Mouse (Mus musculus): ENCODE measurements around the gene Fpr3. TPM values are rescaled to one million over a fixed set of nuclear protein-coding genes. Genes with fewer than 3 reads are reported as not detected.
A peak's percentile ranks its signal among the peaks of the same experiment; 100 is the strongest.
"Not testable (repeated sequence)": the region's sequence is repeated elsewhere in the genome, so short reads cannot be mapped to it uniquely, and the experiment has no call there.

Gene Fpr3
- polyA plus RNA-seq, 1 experiment, result not detected

DNA sequence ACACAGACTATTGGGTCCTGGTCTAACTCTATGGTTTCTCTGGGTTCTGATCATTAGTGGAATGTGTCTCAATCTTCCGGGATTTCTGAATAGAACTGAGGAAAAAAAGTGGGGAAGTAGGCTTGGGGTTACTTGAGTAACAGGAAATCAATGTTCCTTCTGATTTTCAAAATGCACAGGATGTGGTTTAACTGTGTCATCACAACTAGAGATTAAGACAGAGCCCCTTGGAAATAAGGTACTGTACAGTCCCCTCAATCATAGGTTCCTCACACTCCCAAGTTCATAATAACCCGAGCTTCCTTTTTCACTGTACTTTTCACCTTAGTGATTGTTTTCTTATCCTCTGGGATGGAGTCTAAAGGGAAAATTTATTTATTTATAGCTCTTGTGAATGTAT lies 16.0 kb upstream of the Fpr3 start:
- TF ChIP-seq POLR2A (IDR thresholded peaks at IDR 0.05; ENCODE audit: borderline replicate concordance, extremely low read depth, low read depth, low read length), result no peak
- no peak for TF ChIP-seq CTCF (IDR thresholded peaks at IDR 0.05; ENCODE audit: insufficient read depth, low read length)
- H3K4me3 ChIP-seq (replicated peaks; ENCODE audit: extremely low read depth, low read depth, low read length), result no peak overlapping the region
- WGBS, result 60% methylated on average over 2 of the region's 2 CpGs
- DNase-seq, result no peak
- peaks cover 2% of the 10 kb centered on the region; the same call in 1 of the 2 replicates for H3K4me1 ChIP-seq (ENCODE audit: control insufficient read depth, insufficient read depth, low read length)

DNA sequence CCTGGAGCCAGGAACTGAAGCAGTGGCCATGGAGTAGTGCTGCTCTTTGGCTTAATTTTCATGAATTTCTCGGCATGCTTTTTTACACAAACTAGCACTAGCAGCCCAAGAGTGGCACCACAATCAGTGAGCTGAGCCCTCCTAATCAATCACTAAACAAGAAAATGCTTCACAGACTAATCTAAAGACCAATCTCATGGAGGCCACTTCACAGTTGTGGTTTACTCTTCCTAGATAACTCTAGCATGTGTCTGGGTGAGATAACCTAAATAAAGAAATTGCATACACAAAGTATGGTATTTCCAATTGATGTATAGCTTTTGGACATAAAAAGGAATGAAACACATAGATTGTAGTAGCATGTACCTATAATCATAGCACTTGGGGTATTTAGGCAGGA lies 8.3 kb upstream of the Fpr3 start:
- 67% methylated on average over 1 of the region's 1 CpGs for WGBS
- no peaks in the 10 kb centered on the region for H3K4me1 ChIP-seq (ENCODE audit: control insufficient read depth, insufficient read depth, low read length)
- no peak for DNase-seq
- TF ChIP-seq CTCF (IDR thresholded peaks at IDR 0.05; ENCODE audit: insufficient read depth, low read length), result no peak
- TF ChIP-seq POLR2A (IDR thresholded peaks at IDR 0.05; ENCODE audit: borderline replicate concordance, extremely low read depth, low read depth, low read length), result no peak
- no peak overlapping the region for H3K4me3 ChIP-seq (replicated peaks; ENCODE audit: extremely low read depth, low read depth, low read length)

DNA sequence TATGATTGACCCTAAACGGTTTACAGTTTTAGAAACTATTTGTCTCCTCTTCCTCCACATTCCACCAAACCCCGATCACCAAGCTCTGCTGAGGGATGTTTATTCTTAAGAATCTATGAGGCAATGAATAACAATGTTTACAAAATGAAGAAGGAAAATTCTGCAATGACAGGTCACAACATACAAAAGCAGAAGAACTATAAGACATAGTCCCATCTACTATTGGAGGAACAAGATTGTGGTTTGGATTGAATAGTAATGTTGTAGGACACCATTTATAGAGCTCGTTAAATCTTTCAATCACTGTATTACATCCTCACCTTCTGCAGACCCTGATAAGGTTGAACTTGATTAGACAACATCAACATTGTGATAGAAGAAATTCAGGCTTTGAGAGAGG lies 5.0 kb upstream of the Fpr3 start:
- no peak for DNase-seq
- Histone ChIP-seq H3K4me3 (replicated peaks; ENCODE audit: extremely low read depth, low read depth, low read length) (no peak overlapping the region), H3K4me1 (ENCODE audit: control insufficient read depth, insufficient read depth, low read length) (no peaks in the 10 kb centered on the region)
- TF ChIP-seq POLR2A (IDR thresholded peaks at IDR 0.05; ENCODE audit: borderline replicate concordance, extremely low read depth, low read depth, low read length) (no peak), CTCF (IDR thresholded peaks at IDR 0.05; ENCODE audit: insufficient read depth, low read length) (no peak)
- WGBS, result 66% methylated on average over 3 of the region's 3 CpGs

GRCm38 (mm10) chr17:17883840-17884239 lies 3.8 kb upstream of the Fpr3 start, which contains the start of gene Fpr1:
Gene Fpr1, minus strand, starts transcription at chr17:17883940.
- 55% methylated on average over 1 of the region's 1 CpGs for WGBS
- Histone ChIP-seq H3K4me3 (replicated peaks; ENCODE audit: extremely low read depth, low read depth, low read length) (no peak within 1 kb of the TSS), H3K4me1 (ENCODE audit: control insufficient read depth, insufficient read depth, low read length) (no peaks in the 10 kb centered on the region)
- TF ChIP-seq CTCF (IDR thresholded peaks at IDR 0.05; ENCODE audit: insufficient read depth, low read length) (no peak), POLR2A (IDR thresholded peaks at IDR 0.05; ENCODE audit: borderline replicate concordance, extremely low read depth, low read depth, low read length) (no peak)
- DNase-seq, result no peak

DNA sequence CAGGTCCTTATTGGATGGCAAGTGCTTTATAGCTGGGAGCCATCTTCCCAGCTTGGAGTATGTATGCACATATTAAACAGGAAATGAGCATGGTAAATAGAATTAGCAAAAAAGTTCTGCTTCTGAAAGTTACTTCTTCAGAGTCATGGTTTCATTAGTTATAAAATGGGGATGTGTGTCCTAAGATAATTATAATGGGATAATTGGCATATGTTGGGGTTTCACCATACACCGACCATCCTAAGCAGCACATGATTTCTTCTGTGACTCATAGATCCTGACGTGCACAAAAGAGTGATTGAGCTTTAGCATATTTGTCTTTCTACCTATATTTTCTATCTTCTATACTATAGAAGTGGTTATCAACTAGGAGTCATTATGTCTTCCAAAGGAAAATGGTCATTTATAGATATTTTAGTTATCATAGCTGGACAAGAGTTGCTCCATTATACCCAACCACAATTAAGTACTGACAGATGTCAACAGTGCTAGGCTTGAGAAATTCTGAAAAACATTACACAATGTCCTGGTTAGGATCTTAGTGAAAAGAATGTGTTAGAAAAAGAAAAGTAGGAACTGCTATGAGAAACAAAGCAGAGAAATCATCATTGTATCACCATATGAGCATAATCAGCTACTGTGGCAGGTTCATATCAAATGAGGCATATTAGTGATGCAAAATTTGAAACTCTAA lies 2.2 kb downstream of the Fpr3 start:
- no peak for DNase-seq
- TF ChIP-seq POLR2A (IDR thresholded peaks at IDR 0.05; ENCODE audit: borderline replicate concordance, extremely low read depth, low read depth, low read length), result no peak
- TF ChIP-seq CTCF (IDR thresholded peaks at IDR 0.05; ENCODE audit: insufficient read depth, low read length), result no peak
- Histone ChIP-seq H3K4me3 (replicated peaks; ENCODE audit: extremely low read depth, low read depth, low read length) (no peak overlapping the region), H3K4me1 (ENCODE audit: control insufficient read depth, insufficient read depth, low read length) (no peaks in the 10 kb centered on the region)
- 76% methylated on average over 2 of the region's 2 CpGs for WGBS

- TF ChIP-seq POLR2A (IDR thresholded peaks at IDR 0.05; ENCODE audit: borderline replicate concordance, extremely low read depth, low read depth, low read length) (no peak), CTCF (IDR thresholded peaks at IDR 0.05; ENCODE audit: insufficient read depth, low read length) (no peak; the same call in 1 of the 2 replicates)
- 2% methylated on average over 4 of the region's 4 CpGs for WGBS
- no peak for DNase-seq
Observed at GRCm38 (mm10) chr17:17896039-17896438, 8.4 kb downstream of the Fpr3 start.

DNA sequence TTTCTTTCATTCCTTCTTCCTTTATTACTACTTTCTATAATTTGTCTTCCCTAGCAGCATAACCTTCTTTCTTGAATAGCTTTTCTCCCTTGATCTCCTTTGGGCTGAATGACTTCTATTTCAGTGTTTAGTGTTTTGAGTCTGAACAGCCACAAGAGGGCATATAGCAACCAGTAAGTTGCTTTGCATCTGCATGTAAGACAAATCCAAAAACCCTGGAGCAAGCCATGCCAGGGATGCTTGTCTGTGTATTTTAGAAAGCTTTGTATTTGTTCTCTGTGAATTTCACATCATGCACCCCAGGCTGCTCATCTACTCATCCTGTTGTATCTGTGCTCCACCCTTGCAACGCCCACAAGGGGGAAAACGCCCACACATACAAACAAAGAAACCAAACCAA lies 11.6 kb downstream of the Fpr3 start:
- DNase-seq, result no peak
- no peak for TF ChIP-seq CTCF (IDR thresholded peaks at IDR 0.05; ENCODE audit: insufficient read depth, low read length)
- no peak for TF ChIP-seq POLR2A (IDR thresholded peaks at IDR 0.05; ENCODE audit: borderline replicate concordance, extremely low read depth, low read depth, low read length)
- 69% methylated on average over 2 of the region's 2 CpGs for WGBS
- Histone ChIP-seq H3K4me1 (ENCODE audit: control insufficient read depth, insufficient read depth, low read length) (no peaks in the 10 kb centered on the region), H3K4me3 (replicated peaks; ENCODE audit: extremely low read depth, low read depth, low read length) (no peak overlapping the region)

More at GRCm38 (mm10) chr17:17896039-17896438, 8.4 kb downstream of the Fpr3 start:
- Histone ChIP-seq H3K4me1 (ENCODE audit: control insufficient read depth, insufficient read depth, low read length) (no peaks in the 10 kb centered on the region), H3K4me3 (replicated peaks; ENCODE audit: extremely low read depth, low read depth, low read length) (no peak overlapping the region)

DNA sequence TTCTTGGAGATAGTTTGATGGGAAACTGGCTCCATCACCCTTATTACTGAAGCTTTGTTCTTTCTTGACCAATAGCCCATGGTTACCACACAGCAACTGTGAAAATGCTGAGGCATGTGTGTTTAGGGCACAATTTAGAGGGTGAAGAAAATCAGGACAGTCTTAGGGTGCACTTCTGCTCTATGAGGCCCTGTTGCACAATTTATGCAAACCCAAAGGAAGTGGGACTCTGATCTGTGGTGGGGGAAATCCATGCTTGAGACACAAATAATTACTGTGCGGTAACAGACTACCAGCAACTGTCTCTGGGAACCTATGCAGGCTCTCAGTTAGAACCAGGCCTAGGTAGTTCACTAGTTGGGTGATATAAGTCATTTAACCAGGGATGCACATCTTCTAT lies 13.1 kb downstream of the Fpr3 start:
- Histone ChIP-seq H3K4me3 (replicated peaks; ENCODE audit: extremely low read depth, low read depth, low read length) (no peak overlapping the region), H3K4me1 (ENCODE audit: control insufficient read depth, insufficient read depth, low read length) (no peaks in the 10 kb centered on the region)
- WGBS, result 79% methylated on average over 1 of the region's 1 CpGs
- DNase-seq, result no peak
- TF ChIP-seq POLR2A (IDR thresholded peaks at IDR 0.05; ENCODE audit: borderline replicate concordance, extremely low read depth, low read depth, low read length) (no peak), CTCF (IDR thresholded peaks at IDR 0.05; ENCODE audit: insufficient read depth, low read length) (no peak)

- H3K4me1 ChIP-seq (ENCODE audit: control insufficient read depth, insufficient read depth, low read length), result no peaks in the 10 kb centered on the region
Observed at GRCm38 (mm10) chr17:17909636-17910421, 22.2 kb downstream of the Fpr3 start.

GRCm38 (mm10) chr17:17912618-17913017 lies 25.0 kb downstream of the Fpr3 start:
- not testable (repeated sequence) for H3K4me1 ChIP-seq (ENCODE audit: control insufficient read depth, insufficient read depth, low read length); H3K4me3 ChIP-seq (replicated peaks; ENCODE audit: extremely low read depth, low read depth, low read length); DNase-seq
- WGBS, result 83% methylated on average over 8 of the region's 8 CpGs

More at GRCm38 (mm10) chr17:17909636-17910421, 22.2 kb downstream of the Fpr3 start:
- peak; percentile 63 for DNase-seq
- 16% methylated on average over 51 of the region's 51 CpGs for WGBS
- no peak for TF ChIP-seq CTCF (IDR thresholded peaks at IDR 0.05; ENCODE audit: insufficient read depth, low read length)
- TF ChIP-seq POLR2A (IDR thresholded peaks at IDR 0.05; ENCODE audit: borderline replicate concordance, extremely low read depth, low read depth, low read length), result peak; percentile 67; the same call in 1 of the 2 replicates
- H3K4me3 ChIP-seq (replicated peaks; ENCODE audit: extremely low read depth, low read depth, low read length), result peak overlapping the region; percentile 56

Measured in lung, adult 2 months (tissue).